Mouse (Mus musculus): ENCODE measurements around the gene Tmem170. TPM values are rescaled to one million over a fixed set of nuclear protein-coding genes. Genes with fewer than 3 reads are reported as not detected.

The Tmem170 gene
- 3.9 and 4.8 TPM in 2 replicates for polyA plus RNA-seq (2015; fragmentation: Nextera tagmentation; extraction: Ambion mirVana)

DNA sequence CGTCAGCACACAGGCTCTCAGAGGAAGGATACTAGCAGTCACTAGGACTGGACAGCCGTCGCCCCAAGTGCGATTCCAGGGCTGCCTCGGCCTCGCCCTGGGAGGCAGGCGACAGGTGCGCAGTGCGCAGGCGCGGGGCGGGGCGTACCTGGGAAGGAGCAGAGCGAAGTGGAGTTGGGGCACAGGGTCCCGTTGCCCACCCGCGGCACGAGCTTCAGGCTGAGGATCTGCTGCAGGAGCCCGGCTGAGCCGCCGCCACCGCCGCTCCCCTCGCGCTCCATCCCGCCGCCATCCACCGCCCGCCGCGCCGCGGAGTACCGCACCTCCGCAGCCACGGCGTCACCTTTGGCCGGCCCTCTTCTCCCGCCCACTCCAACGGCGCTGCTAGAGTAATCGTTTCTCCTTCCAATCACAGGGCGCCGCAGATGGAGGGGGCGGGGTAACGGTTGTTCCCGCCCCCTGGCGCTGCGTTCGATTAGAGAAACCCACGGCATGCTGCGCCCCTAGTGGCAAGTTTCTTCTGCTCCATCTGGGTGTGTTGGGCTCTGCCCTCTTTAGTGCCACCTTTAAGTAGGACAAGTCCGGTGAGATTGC is at the start of gene Tmem170:
Tmem170 (minus strand) TSS at position 396 of the 594 bp plus-strand sequence.
- Histone ChIP-seq H3K4me2 (peak within 1 kb of the TSS; percentile 80), H3K36me3 (no peaks in the 10 kb centered on the region), H3K9ac (replicated peaks) (peak within 1 kb of the TSS; percentile 73), H3K4me3 (replicated peaks) (peak within 1 kb of the TSS; percentile 93), H3K27me3 (replicated peaks) (no peaks in the 10 kb centered on the region), H3K27ac (replicated peaks) (peak within 1 kb of the TSS; percentile 86), H3K9me3 (replicated peaks) (no peaks in the 10 kb centered on the region), H3K4me1 (peaks cover 9% of the 10 kb centered on the region; the same call in 1 of the 2 replicates)
- WGBS = under 1% methylated on average over 45 of the region's 53 CpGs
- ATAC-seq (ENCODE audit: low FRiP score) = peak; percentile 98

DNA sequence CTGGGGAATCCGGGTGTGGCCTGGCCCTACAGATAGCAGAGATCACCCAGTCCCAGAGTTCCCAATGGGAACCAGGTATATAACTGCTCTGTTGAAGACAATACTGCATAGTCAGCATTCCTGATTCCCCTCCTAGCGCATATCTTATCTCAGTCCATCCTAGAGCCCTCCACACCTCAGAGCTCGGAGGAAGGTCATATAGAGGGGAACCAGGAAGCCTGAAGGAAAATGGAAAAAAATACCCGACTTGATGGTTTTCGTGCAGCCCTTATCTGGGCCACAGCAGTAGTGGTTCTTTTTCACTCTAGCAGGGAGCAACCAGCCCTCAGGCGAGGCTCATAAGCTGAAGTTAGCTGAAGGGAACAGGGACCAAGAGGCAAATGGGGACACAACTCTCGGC is 48.4 kb upstream of the Tmem170 start:
- Histone ChIP-seq H3K4me2 (no peak overlapping the region), H3K36me3 (no peaks in the 10 kb centered on the region), H3K27ac (replicated peaks) (no peak overlapping the region), H3K9me3 (replicated peaks) (no peaks in the 10 kb centered on the region), H3K4me1 (no peaks in the 10 kb centered on the region), H3K27me3 (replicated peaks) (no peaks in the 10 kb centered on the region), H3K9ac (replicated peaks) (no peak overlapping the region), H3K4me3 (replicated peaks) (no peak overlapping the region)
- no peak for ATAC-seq (ENCODE audit: low FRiP score)
- 86% methylated on average over 7 of the region's 7 CpGs for WGBS

DNA sequence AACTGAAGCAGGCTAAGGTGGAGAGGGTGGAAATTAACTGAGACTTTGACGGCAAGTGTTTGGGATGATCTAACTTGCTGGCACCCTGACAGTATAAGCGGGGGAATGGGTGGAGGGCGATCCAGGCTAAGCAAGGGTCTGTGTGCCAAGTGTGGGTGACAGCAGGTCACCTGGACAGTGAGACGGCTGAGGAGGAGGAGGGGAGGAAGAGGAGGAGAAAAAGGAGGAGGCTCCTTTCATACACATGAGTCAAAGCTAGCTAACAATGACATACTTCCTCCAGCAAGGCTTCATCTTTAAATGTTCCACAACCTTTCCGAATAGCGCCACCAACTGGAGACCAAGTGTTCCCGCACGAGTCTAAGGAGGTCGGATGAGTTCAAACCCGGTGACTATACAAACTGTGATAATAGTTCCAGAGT is 46.8 kb upstream of the Tmem170 start:
- H3K4me2 ChIP-seq = 0 out of 2 replicates have a peak overlapping the region, but pooled peaks have one; percentile 1
- no peak overlapping the region for H3K9ac ChIP-seq (replicated peaks)
- ATAC-seq (ENCODE audit: low FRiP score) = no peak
- no peaks in the 10 kb centered on the region for H3K9me3 ChIP-seq (replicated peaks)
- H3K27ac ChIP-seq (replicated peaks) = no peak overlapping the region
- no peaks in the 10 kb centered on the region for H3K27me3 ChIP-seq (replicated peaks)
- H3K36me3 ChIP-seq = peaks cover 3% of the 10 kb centered on the region
- WGBS = 30% methylated on average over 10 of the region's 10 CpGs
- no peak overlapping the region for H3K4me3 ChIP-seq (replicated peaks)
- H3K4me1 ChIP-seq = no peaks in the 10 kb centered on the region

DNA sequence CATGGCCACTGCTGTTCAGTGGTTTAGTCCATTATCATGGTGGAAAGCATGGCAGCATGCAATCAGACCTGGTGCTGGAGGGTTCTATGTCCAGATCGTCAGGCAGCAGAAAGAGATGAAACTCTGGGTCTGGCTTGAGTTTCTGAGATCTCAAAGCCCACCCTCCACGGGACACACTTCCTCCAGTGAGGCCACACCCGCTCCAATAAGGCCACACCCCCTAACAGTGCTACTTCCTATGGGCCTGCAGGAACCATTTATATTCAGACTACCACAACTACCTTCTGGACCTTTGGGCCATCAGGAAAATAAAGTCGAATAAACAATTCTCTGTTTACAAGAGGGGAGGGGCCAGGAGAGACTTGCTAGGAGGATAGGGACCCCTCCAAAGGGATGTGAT is 44.4 kb upstream of the Tmem170 start:
- Histone ChIP-seq H3K9me3 (replicated peaks) (no peaks in the 10 kb centered on the region), H3K4me1 (no peaks in the 10 kb centered on the region), H3K36me3 (peaks cover 8% of the 10 kb centered on the region), H3K4me2 (no peak overlapping the region), H3K27me3 (replicated peaks) (no peaks in the 10 kb centered on the region), H3K27ac (replicated peaks) (no peak overlapping the region), H3K4me3 (replicated peaks) (no peak overlapping the region), H3K9ac (replicated peaks) (no peak overlapping the region)
- WGBS = 79% methylated on average over 4 of the region's 4 CpGs
- ATAC-seq (ENCODE audit: low FRiP score) = no peak

DNA sequence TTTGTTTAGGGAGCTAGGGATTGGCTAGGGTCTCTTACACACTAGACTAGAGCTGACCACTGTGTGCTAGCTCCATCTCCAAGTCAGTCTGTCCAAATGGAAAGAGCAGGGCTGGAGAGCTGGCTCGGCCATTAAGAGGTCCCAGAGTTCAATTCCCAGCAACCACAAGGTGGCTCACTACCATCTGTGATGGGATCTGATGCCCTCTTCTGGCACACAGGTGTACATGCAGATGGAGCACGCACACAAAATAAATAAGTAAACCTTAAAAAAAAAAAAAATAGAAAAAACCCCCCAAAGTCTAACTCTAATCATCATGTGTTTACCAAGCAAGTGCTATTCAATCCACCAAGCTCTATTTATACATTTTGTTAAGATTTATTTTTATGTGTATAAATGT is 43.1 kb upstream of the Tmem170 start:
- no peak overlapping the region for H3K27ac ChIP-seq (replicated peaks)
- peaks cover 10% of the 10 kb centered on the region for H3K36me3 ChIP-seq
- no peaks in the 10 kb centered on the region for H3K9me3 ChIP-seq (replicated peaks)
- no peak overlapping the region for H3K9ac ChIP-seq (replicated peaks)
- H3K27me3 ChIP-seq (replicated peaks) = no peaks in the 10 kb centered on the region
- H3K4me1 ChIP-seq = no peaks in the 10 kb centered on the region
- 86% methylated on average over 2 of the region's 2 CpGs for WGBS
- no peak overlapping the region for H3K4me2 ChIP-seq
- no peak overlapping the region for H3K4me3 ChIP-seq (replicated peaks)
- ATAC-seq (ENCODE audit: low FRiP score) = no peak

DNA sequence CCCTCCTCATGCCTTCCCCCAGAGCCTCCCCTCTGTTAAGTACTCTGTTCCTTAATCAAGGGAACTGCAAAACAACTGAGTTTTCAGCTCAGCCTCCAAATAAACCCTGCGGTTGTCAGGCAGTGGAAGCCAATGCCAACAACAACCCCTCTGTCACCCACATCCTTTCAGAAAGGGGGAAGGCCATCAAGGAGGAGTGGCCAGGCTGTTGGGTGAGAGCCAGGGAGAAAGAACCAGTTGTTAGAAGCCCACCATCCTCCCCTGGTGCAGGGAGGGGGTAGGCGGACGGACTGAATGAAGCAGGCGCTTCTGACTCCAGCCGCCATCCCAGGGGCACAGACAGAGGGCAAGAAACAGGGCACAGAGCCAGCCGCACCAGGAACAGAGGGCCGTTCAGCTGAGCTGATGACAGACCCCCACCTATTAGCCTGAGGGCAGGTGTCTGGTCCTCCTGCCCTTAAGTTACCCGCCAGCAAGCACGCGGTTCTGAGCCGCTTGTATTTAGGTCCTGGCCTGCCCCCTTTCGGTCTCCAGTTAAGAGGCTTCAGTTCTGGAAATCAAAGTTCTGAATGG is 36.4 kb upstream of the Tmem170 start:
- H3K9me3 ChIP-seq (replicated peaks) = no peaks in the 10 kb centered on the region
- H3K27ac ChIP-seq (replicated peaks) = peak overlapping the region; percentile 54
- no peak overlapping the region for H3K9ac ChIP-seq (replicated peaks)
- no peaks in the 10 kb centered on the region for H3K27me3 ChIP-seq (replicated peaks)
- peaks cover 2% of the 10 kb centered on the region for H3K36me3 ChIP-seq
- peak overlapping the region; percentile 29; the same call in 1 of the 2 replicates for H3K4me2 ChIP-seq
- H3K4me3 ChIP-seq (replicated peaks) = no peak overlapping the region
- WGBS = 29% methylated on average over 12 of the region's 12 CpGs
- ATAC-seq (ENCODE audit: low FRiP score) = peak; percentile 87
- peaks cover 25% of the 10 kb centered on the region for H3K4me1 ChIP-seq

DNA sequence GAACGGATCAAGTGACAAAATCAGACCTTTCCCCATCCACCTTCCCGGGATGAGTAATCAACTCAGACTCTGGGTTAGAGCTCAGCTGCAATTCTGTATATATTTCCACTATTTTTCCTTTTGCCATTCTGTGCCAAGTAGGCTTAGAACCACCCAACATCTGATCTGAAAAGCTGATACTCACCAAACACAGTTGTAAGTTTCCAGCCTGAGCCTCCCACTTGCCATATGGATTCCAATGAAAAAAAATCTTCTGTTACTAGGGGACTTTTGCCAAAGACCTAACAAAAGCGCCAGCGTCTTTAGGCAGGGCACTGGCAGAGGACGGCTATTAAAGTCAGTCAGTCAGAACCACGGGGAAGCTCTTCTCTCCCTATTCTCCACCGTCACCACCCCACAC is 35.0 kb upstream of the Tmem170 start:
- Histone ChIP-seq H3K27me3 (replicated peaks) (no peaks in the 10 kb centered on the region), H3K4me3 (replicated peaks) (no peak overlapping the region), H3K9ac (replicated peaks) (no peak overlapping the region), H3K9me3 (replicated peaks) (no peaks in the 10 kb centered on the region), H3K27ac (replicated peaks) (no peak overlapping the region), H3K4me2 (no peak overlapping the region), H3K4me1 (peaks cover 25% of the 10 kb centered on the region), H3K36me3 (peaks cover 2% of the 10 kb centered on the region; the same call in 1 of the 2 replicates)
- 25% methylated on average over 7 of the region's 7 CpGs for WGBS
- no peak for ATAC-seq (ENCODE audit: low FRiP score)

DNA sequence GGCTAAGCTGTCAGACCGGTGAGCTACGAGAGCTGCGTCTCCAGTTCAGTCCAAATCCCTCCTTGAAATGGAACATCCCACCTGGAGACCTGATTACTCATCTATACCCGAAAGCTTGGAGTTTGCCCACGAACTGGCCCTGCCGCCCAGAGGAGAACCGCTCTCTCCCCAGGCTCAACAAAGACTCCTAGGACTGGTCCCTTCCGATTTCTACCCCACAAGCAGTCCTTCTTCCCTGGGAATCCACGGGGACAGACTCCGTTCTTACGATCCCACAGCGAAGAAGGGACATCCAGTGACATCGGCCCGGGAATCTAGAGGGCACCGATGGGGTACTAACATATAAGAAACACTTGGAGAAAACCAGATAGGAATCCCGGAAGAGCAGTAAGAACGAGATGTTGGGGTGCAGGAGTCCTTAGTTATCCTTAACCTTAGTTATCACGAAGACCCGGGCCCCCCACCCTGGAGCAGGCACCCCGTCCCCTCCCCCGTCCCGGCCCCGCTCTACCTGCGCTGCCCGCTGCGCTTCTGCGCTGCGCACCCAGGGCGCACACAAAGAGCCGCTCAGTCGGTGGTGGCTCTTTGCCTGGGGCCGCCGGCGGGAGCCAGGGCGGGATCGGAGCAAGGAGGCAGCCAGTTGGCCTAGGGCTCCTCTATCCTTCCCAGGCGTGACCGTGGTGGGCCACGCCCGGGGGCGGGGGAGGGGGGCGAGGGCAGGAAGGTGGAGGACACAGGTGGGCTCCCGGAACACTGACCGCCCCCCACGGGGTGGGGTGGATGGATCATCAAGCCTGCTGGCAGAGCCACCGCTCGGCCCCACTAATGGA is 33.3 kb upstream of the Tmem170 start, which contains the start of gene Chst5:
Chst5 (minus strand) TSS at position 827 of the 830 bp plus-strand sequence.
- no peak for ATAC-seq (ENCODE audit: low FRiP score)
- 4% methylated on average over 45 of the region's 47 CpGs for WGBS
- H3K36me3 ChIP-seq = no peaks in the 10 kb centered on the region
- H3K9me3 ChIP-seq (replicated peaks) = no peaks in the 10 kb centered on the region
- peak within 1 kb of the TSS; percentile 46 for H3K4me3 ChIP-seq (replicated peaks)
- H3K9ac ChIP-seq (replicated peaks) = peak within 1 kb of the TSS; percentile 57
- H3K4me2 ChIP-seq = peak within 1 kb of the TSS; percentile 89
- 0 out of 2 replicates have a peak within 1 kb of the TSS, but pooled peaks have one; percentile 2 for H3K27ac ChIP-seq (replicated peaks)
- H3K4me1 ChIP-seq = peaks cover 25% of the 10 kb centered on the region
- H3K27me3 ChIP-seq (replicated peaks) = no peaks in the 10 kb centered on the region

DNA sequence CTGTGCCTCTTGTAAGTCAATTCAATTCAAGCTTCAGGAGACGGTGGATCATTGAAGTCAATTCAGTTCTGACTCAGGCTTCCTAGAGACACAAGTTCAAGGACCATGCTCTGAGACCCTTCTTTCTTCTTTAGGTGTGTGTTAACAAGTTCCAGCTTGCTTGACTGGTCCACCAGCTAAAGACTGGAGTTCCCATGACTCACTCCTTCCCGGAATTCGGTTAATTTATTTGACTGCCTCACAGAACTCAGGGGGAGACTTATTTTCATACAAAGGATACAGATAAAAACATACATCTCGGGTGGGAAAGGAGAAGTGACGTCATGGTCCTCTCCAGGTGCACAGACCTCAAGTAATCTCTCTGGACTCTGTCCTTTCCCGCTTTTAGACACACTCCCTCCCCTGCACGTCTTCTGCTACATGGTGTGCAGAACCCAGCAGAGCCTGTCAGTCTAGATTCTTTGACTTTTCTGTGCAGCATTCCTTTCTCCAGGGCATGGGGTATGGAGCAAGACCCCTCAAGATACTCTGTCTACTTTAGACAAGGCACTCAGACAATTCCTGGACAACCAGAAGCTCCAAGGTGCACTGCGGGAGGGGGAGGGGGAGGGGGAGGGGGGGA is 29.1 kb upstream of the Tmem170 start:
- H3K4me3 ChIP-seq (replicated peaks) = no peak overlapping the region

DNA sequence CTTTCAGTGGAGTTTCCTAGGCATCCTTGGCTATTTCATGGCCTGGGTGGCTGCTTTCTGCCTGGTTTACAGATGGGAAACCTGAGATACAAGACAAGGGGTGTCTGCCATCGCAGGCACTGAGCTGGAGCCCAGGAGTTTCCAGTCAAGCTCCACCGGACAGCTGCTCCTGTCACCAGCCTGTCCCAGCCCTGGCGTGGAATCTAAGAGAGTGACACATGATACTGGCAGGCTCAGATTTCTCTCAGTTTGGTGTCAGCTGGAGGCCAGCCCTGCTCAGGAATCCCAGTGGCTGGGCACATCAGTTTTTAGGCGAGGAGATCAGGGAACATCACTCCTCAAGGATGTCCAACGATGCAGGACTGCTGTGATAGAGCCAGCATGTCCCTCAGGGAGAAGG is 25.5 kb upstream of the Tmem170 start:
- no peaks in the 10 kb centered on the region for H3K4me1 ChIP-seq
- no peak overlapping the region for H3K4me2 ChIP-seq
- H3K27ac ChIP-seq (replicated peaks) = no peak overlapping the region
- no peak overlapping the region for H3K4me3 ChIP-seq (replicated peaks)
- H3K9me3 ChIP-seq (replicated peaks) = no peaks in the 10 kb centered on the region
- ATAC-seq (ENCODE audit: low FRiP score) = no peak
- H3K9ac ChIP-seq (replicated peaks) = no peak overlapping the region
- WGBS = 55% methylated on average over 5 of the region's 5 CpGs
- no peaks in the 10 kb centered on the region for H3K27me3 ChIP-seq (replicated peaks)
- H3K36me3 ChIP-seq = no peaks in the 10 kb centered on the region

More for the DNA sequence above, 29.1 kb upstream of the Tmem170 start:
- 74% methylated on average over 8 of the region's 8 CpGs for WGBS
- Histone ChIP-seq H3K9ac (replicated peaks) (no peak overlapping the region), H3K27me3 (replicated peaks) (no peaks in the 10 kb centered on the region), H3K9me3 (replicated peaks) (no peaks in the 10 kb centered on the region), H3K4me2 (no peak overlapping the region), H3K36me3 (no peaks in the 10 kb centered on the region), H3K27ac (replicated peaks) (no peak overlapping the region), H3K4me1 (peaks cover 16% of the 10 kb centered on the region)
- ATAC-seq (ENCODE audit: low FRiP score) = no peak

DNA sequence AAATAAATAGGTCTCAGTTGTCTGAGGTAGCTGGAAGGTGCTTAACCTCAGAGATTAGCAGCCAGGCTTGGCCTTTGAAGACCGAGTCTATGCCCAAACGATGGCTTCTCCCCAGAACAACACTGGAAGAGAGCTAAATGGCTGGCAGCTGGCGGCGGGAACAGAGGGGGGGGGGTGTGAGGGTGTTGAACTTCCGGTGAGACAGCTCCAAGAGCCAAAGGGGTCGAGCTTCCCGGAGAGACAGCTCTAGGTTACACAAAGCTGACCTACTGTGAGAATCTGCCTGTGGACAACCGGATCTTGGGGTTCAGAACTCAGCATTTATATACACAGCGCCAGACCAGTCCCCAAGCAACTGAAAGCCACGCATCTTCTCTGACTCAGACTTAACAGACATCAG is 22.0 kb upstream of the Tmem170 start:
- Histone ChIP-seq H3K9me3 (replicated peaks) (no peaks in the 10 kb centered on the region), H3K27me3 (replicated peaks) (no peaks in the 10 kb centered on the region), H3K4me2 (no peak overlapping the region), H3K4me3 (replicated peaks) (no peak overlapping the region), H3K4me1 (no peaks in the 10 kb centered on the region), H3K27ac (replicated peaks) (no peak overlapping the region), H3K9ac (replicated peaks) (no peak overlapping the region), H3K36me3 (no peaks in the 10 kb centered on the region)
- 47% methylated on average over 10 of the region's 10 CpGs for WGBS
- ATAC-seq (ENCODE audit: low FRiP score) = no peak

Measured in neural tube, embryonic 15.5 days (tissue).